Mouse (Mus musculus) midbrain, postnatal 0 days (tissue): ENCODE results near the gene Prdm10. TPM values are rescaled to one million over a fixed set of nuclear protein-coding genes. Genes with fewer than 3 reads are reported as not detected.

Experiments used
- ATAC-seq: fragments of 200-750 bp; cut with Nextera tagmentation; 2 replicates; pipeline ENCODE4 v1.8.0; 2017; ENCODE audit warnings: moderate number of reproducible peaks, mild to moderate bottlenecking, moderate TSS enrichment, moderate library complexity; ENCODE audit not compliant: low FRiP score
- DNase-seq: peaks from one replicate; pipeline ENCODE4 v3.0.0-alpha.2; 2015; ENCODE audit warnings: low spot score
- H3K27ac ChIP-seq: fragments of 300-500 bp; sonication (generic); 2 replicates; pipeline ENCODE4 v1.5.1; 2014; ENCODE audit warnings: low read depth, mild to moderate bottlenecking, low read length, mixed read lengths
- H3K27me3 ChIP-seq: fragments of 300-500 bp; sonication (generic); 2 replicates; pipeline ENCODE4 v1.6.1; 2014; ENCODE audit warnings: low read length, control low read depth, mixed read lengths; ENCODE audit not compliant: insufficient read depth
- H3K36me3 ChIP-seq: fragments of 300-500 bp; sonication (generic); 2 replicates; pipeline ENCODE4 v1.6.1; 2014; ENCODE audit warnings: low read length, control low read depth, mixed read lengths; ENCODE audit not compliant: insufficient read depth
- H3K4me1 ChIP-seq: fragments of 300-500 bp; sonication (generic); 2 replicates; pipeline ENCODE4 v1.6.1; 2014; ENCODE audit warnings: mild to moderate bottlenecking, control low read depth, antibody characterized with exemption, low read length, mixed read lengths; ENCODE audit not compliant: insufficient read depth
- H3K4me2 ChIP-seq: fragments of 300-500 bp; sonication (generic); 2 replicates; pipeline ENCODE4 v1.6.1; 2014; ENCODE audit warnings: low read depth, mild to moderate bottlenecking, low read length, mixed read lengths; ENCODE audit not compliant: poor library complexity, severe bottlenecking
- H3K4me3 ChIP-seq: fragments of 300-500 bp; sonication (generic); 2 replicates; pipeline ENCODE4 v1.5.1; 2014; ENCODE audit warnings: low read depth, mild to moderate bottlenecking, low read length, moderate library complexity
- H3K9ac ChIP-seq: fragments of 300-500 bp; sonication (generic); replicated peaks from 2 replicates; pipeline ENCODE4 v1.6.1; 2014; ENCODE audit warnings: mild to moderate bottlenecking, low read length, moderate library complexity, mixed read lengths; ENCODE audit not compliant: poor library complexity, severe bottlenecking
- H3K9me3 ChIP-seq: fragments of 300-500 bp; sonication (generic); 2 replicates; pipeline ENCODE4 v1.6.1; 2016; ENCODE audit warnings: low read length, control low read depth
- CTCF ChIP-seq: IDR thresholded peaks from 2 replicates; pipeline ENCODE4 v1.5.1; 2016; ENCODE audit warnings: antibody characterized with exemption, mild to moderate bottlenecking
- WGBS: fragments of 180-500 bp; shearing (Covaris S2); extraction: QIAGEN DNeasy Blood & Tissue Kit; methylation state at CpG from one replicate; pipeline ENCODE4 v1.1.7; 2014; 5-methylcytosine and 5-hydroxymethylcytosine counted together
- polyA plus RNA-seq: library from polyadenylated mRNA; unstranded; fragments of >200 nt; fragmentation: Nextera tagmentation; extraction: Ambion mirVana; gene quantifications from 2 replicates; pipeline ENCODE4 v1.2.1, GENCODE M21; 2015
- total RNA-seq: library from RNA; depleted of rRNA; stranded (reverse); fragments of >200 nt; gene quantifications from 2 replicates; pipeline ENCODE4 v1.2.3, GENCODE M21; 2014

Prdm10 gene
- total and polyA plus RNA-seq, 2 experiments from 2014 or later = 5.0 to 14.8 TPM

DNA sequence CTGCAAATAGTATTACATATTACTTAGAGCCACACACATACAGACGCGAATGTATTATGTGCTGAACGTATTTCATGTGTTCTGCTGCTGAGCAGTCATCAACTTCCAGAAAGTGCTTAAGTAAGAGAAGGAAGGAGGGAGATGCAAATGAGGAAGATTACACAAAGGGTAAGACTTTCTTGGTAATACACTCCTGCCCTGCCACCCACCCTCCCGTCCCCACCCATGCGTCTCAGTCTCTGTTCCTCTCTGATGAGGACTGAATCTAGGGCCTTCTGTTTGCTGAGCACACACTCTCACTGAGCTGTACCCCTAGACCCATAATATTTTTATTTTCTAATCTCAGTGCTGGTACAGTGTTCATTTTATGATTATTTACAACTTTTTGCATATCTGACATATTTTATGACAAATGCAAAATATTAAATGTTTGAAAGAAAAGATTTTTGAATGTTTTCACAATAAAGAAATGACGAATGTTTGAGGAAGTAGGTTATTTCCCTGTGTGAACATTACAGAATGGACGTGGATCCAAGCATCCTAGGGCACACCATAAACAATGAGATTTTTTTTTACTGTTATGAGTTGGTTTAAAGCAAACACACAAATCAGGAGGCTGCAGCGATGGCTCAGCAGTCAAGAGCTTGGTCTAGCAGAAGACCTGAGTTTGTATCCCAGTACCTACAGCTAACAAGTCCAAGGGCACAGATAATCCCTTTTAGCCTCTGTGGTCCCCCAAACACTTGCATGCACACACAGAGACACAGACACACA is 32.7 kb upstream of the Prdm10 start:
- no peaks in the 10 kb centered on the region for H3K27me3 ChIP-seq
- no peak overlapping the region for H3K9ac ChIP-seq
- no peak overlapping the region for H3K4me2 ChIP-seq
- no peak for ATAC-seq
- no peak for TF ChIP-seq CTCF
- H3K27ac ChIP-seq = no peak overlapping the region
- no peaks in the 10 kb centered on the region for H3K4me1 ChIP-seq
- H3K36me3 ChIP-seq = no peaks in the 10 kb centered on the region
- WGBS = 79% methylated on average over 8 of the region's 8 CpGs
- DNase-seq = no peak
- no peak overlapping the region for H3K4me3 ChIP-seq
- H3K9me3 ChIP-seq = no peaks in the 10 kb centered on the region

- TF ChIP-seq CTCF = no peak
- Histone ChIP-seq H3K9me3 (no peaks in the 10 kb centered on the region), H3K9ac (no peak overlapping the region), H3K36me3 (no peaks in the 10 kb centered on the region), H3K27me3 (no peaks in the 10 kb centered on the region), H3K4me1 (no peaks in the 10 kb centered on the region), H3K4me2 (no peak overlapping the region), H3K4me3 (no peak overlapping the region), H3K27ac (no peak overlapping the region)
- ATAC-seq (no peak), DNase-seq (no peak)
- 82% methylated on average over 10 of the region's 10 CpGs for WGBS
These were observed 28.0 kb upstream of the Prdm10 start for GRCm38 (mm10) chr9:31252182-31252799.

DNA sequence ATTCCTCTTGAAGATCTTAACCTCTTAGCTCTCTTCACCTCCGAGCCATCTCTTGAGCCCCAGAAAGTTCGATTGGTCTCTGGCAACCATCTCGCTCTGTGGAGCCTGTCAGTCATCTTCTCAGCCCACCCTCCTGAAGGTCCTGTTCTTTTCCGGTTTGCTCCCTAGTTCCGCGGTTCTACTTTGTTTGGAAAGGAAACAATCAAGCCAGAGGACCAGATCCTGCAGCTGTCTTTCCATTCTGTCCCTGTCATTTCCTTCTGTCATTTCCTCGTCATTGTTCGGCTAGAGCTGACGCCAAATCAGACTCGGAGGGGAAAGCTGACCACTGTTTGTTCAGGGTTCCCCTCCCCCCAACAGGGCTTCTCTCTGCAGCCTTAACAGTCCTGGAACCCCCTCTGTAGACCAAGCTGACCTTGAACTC is 27.0 kb upstream of the Prdm10 start:
- no peaks in the 10 kb centered on the region for H3K4me1 ChIP-seq
- H3K36me3 ChIP-seq = no peaks in the 10 kb centered on the region
- ATAC-seq = no peak
- no peak overlapping the region for H3K27ac ChIP-seq
- WGBS = 63% methylated on average over 10 of the region's 10 CpGs
- H3K9me3 ChIP-seq = no peaks in the 10 kb centered on the region
- no peak for TF ChIP-seq CTCF
- DNase-seq = no peak
- H3K9ac ChIP-seq = no peak overlapping the region
- no peaks in the 10 kb centered on the region for H3K27me3 ChIP-seq
- H3K4me2 ChIP-seq = no peak overlapping the region
- H3K4me3 ChIP-seq = no peak overlapping the region

- no peaks in the 10 kb centered on the region for H3K9me3 ChIP-seq
- ATAC-seq (no peak), DNase-seq (no peak)
- TF ChIP-seq CTCF = no peak
- no peak overlapping the region for H3K4me2 ChIP-seq
- no peaks in the 10 kb centered on the region for H3K36me3 ChIP-seq
- WGBS = 82% methylated on average over 11 of the region's 11 CpGs
- no peaks in the 10 kb centered on the region for H3K4me1 ChIP-seq
- H3K27me3 ChIP-seq = no peaks in the 10 kb centered on the region
- H3K27ac ChIP-seq = no peak overlapping the region
- no peak overlapping the region for H3K9ac ChIP-seq
- H3K4me3 ChIP-seq = no peak overlapping the region
These were observed 26.3 kb upstream of the Prdm10 start for GRCm38 (mm10) chr9:31253866-31254696.

- H3K27me3 ChIP-seq = no peaks in the 10 kb centered on the region
- H3K4me1 ChIP-seq = no peaks in the 10 kb centered on the region
- no peaks in the 10 kb centered on the region for H3K36me3 ChIP-seq
- no peak overlapping the region for H3K4me3 ChIP-seq
- TF ChIP-seq CTCF = no peak
- DNase-seq (no peak), ATAC-seq (no peak)
- H3K27ac ChIP-seq = no peak overlapping the region
- no peaks in the 10 kb centered on the region for H3K9me3 ChIP-seq
- H3K4me2 ChIP-seq = no peak overlapping the region
- 94% methylated on average over 7 of the region's 7 CpGs for WGBS
- no peak overlapping the region for H3K9ac ChIP-seq
These were observed 25.7 kb upstream of the Prdm10 start for GRCm38 (mm10) chr9:31254697-31255004.

- Histone ChIP-seq H3K4me2 (no peak overlapping the region), H3K27ac (no peak overlapping the region), H3K4me3 (no peak overlapping the region), H3K36me3 (no peaks in the 10 kb centered on the region), H3K4me1 (no peaks in the 10 kb centered on the region), H3K27me3 (no peaks in the 10 kb centered on the region), H3K9me3 (no peaks in the 10 kb centered on the region), H3K9ac (no peak overlapping the region)
- no peak for ATAC-seq
- no peak for TF ChIP-seq CTCF
- WGBS = 75% methylated on average over 7 of the region's 7 CpGs
- no peak for DNase-seq
These were observed 24.4 kb upstream of the Prdm10 start for GRCm38 (mm10) chr9:31255953-31256352.
